Mouse (Mus musculus): ENCODE results near the gene Zfp697.
"Not testable (repeated sequence)": the region's sequence is repeated elsewhere in the genome, so short reads cannot be mapped to it uniquely, and the experiment has no call there.

Zfp697 gene

GRCm38 (mm10) chr3:98507229-98507628, 125.0 kb downstream of the Zfp697 start:
- DNase-seq (ENCODE audit: low spot score), result not testable (repeated sequence)

GRCm38 (mm10) chr3:98510414-98510813, 128.2 kb downstream of the Zfp697 start, which contains the start of gene Hsd3b4:
Gene Hsd3b4, minus strand, starts transcription at chr3:98510514.
- DNase-seq (ENCODE audit: low spot score), result not testable (repeated sequence)

DNA sequence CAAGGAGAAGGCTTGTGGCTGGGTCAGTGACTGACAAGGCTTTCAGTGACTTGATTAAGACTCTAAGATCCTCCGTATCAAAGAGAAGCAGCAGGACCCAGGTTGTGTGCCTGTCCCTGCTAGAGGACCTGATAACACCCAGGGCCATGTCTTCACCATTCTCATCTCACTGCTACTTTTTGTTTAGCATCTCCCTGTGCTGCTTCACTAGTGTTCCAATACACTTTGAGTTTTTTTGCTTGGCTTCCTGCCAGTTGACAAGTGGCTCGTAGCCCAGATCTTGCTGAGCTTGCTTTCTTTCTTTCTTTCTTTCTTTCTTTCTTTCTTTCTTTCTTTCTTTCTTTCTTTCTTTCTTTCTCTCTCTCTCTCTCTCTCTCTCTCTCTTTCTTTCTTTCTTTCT, 140.5 kb downstream of the Zfp697 start:
- DNase-seq (ENCODE audit: low spot score), result not testable (repeated sequence)

GRCm38 (mm10) chr3:98524552-98524951, 142.3 kb downstream of the Zfp697 start:
- not testable (repeated sequence) for DNase-seq (ENCODE audit: low spot score)

- DNase-seq (ENCODE audit: low spot score), result not testable (repeated sequence)
Observed at GRCm38 (mm10) chr3:98524978-98525377, 142.7 kb downstream of the Zfp697 start.

- DNase-seq (ENCODE audit: low spot score), result not testable (repeated sequence)
Observed at GRCm38 (mm10) chr3:98547641-98548040, 165.4 kb downstream of the Zfp697 start.

DNA sequence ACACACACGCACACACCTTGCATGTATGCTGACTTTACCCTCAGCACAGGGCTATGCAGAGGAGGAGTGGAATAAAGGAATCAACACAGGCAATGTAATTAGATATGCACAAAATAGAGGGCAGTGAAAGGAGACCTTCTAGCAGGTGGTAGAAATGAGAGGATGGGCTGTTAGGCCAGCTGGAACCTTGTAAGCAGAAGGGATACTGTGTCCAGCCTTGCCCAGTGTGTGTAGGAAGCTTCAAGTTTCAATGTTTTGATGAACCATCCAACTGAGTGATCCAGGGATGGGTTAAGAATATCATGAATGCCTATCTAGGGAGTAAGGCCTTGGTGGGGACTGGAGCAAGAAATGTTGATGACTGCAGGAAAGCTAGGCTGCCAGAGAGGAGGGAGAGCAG, 166.2 kb downstream of the Zfp697 start:
- DNase-seq (ENCODE audit: low spot score), result not testable (repeated sequence)

DNA sequence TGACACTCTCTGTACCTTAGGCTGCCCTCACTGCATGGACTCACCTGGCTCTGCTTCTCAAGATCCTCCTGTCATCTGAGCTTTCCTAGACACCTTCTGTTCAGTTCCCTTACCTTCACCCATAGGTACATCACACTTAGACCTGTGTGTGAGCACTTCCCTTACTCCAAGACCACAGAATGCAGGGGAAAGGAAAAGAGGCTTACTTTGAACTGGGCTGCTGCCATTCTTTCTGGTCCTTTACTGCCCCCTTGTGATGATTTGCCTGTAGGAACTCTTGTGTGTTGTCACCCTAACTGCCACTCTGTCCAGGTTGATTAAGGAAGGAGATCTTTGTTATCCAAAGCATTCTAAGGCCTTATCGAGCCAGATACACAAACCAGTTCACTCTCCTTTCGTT, 168.0 kb downstream of the Zfp697 start:
- not testable (repeated sequence) for DNase-seq (ENCODE audit: low spot score)

GRCm38 (mm10) chr3:98550832-98551231, 168.6 kb downstream of the Zfp697 start:
- DNase-seq (ENCODE audit: low spot score), result not testable (repeated sequence)

DNA sequence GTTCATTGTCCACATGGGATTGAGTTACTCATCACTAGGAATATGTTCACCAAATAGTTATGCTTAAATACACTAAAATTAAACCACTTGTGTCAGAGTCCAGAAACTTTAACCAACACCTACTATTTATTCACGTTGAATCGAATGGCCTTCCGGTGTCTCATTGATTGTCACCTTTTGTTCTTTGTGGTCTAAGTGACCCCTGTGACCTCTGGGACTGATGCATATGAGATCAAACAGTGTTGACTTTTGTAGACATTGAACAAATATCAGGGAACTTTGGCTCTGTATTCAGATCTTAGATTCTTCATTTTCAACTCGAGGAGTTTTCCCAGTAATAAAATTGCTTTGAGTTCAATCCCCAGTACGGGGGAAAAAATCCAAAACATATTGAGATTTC, 178.4 kb downstream of the Zfp697 start:
- not testable (repeated sequence) for DNase-seq (ENCODE audit: low spot score)

DNA sequence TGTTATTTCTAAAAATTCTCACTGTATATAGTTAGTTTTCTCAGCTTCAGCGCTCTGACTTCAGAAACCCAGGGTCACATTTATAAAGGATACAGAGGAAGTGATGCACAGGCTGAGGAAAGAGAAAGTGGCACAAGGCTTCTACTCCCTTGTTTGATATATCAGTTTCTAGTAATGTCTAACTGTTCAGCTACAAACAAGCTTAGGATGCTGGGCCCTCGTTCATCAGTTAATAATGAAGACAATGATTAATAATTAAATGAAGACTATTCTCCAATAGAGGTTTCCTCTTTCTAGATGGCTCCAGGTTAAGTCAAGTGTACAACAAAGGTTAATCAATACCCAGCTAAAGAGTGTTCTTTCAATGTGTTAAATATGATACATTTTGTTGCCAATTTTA, 181.6 kb downstream of the Zfp697 start:
- not testable (repeated sequence) for DNase-seq (ENCODE audit: low spot score)

DNA sequence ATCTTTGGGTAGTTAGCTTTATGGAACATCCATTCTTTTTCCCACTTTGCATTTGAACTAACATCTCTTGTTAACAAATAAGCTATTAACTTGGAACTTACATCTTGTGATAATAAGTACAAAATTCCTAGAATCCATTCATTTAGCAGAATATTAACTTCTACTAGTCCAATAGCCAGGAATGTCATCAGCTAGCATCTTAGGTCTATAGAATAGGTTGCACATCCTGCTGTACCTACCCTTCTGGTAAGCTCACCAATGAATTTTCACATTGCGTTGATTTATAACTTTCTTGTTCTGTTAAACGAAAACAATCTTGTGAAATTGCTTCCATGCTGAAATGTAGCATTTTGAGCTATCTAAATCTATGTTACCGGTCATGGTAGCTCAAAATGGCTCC, 182.6 kb downstream of the Zfp697 start:
- not testable (repeated sequence) for DNase-seq (ENCODE audit: low spot score)

GRCm38 (mm10) chr3:98567717-98568116, 185.5 kb downstream of the Zfp697 start:
- not testable (repeated sequence) for DNase-seq (ENCODE audit: low spot score)

- DNase-seq (ENCODE audit: low spot score), result peak; percentile 65
Observed at GRCm38 (mm10) chr3:98581024-98581423, 198.8 kb downstream of the Zfp697 start.

- not testable (repeated sequence) for DNase-seq (ENCODE audit: low spot score)
Observed at GRCm38 (mm10) chr3:98582202-98582601, 199.9 kb downstream of the Zfp697 start.

- not testable (repeated sequence) for DNase-seq (ENCODE audit: low spot score)
Observed at GRCm38 (mm10) chr3:98582622-98583021, 200.4 kb downstream of the Zfp697 start.

- no peak for DNase-seq (ENCODE audit: low spot score)
Observed at GRCm38 (mm10) chr3:98587721-98588120, 205.5 kb downstream of the Zfp697 start.

DNA sequence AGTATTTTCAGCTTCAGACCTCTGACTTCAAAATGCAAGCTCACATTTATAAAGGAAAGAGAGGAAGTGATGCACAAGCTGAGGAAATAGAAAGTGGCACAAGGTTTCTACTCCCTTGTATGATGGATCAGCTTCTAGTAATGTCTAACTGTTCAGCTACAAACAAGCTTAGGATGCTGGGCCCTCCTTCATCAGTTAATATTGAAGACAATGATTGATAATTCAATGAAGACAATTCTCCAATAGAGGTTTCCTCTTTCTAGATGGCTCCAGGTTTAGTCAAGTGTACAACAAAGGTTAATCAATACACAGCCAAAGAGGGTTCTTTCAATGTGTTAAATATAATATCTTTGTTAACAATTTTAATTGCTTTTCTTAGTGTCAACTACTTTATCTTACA, 206.4 kb downstream of the Zfp697 start, which contains the start of gene Gm10681:
TSS of gene Gm10681 (minus strand) at position 101 of the 400 bp plus-strand sequence.
- no peak for DNase-seq (ENCODE audit: low spot score)

GRCm38 (mm10) chr3:98613540-98613939, 231.3 kb downstream of the Zfp697 start:
- DNase-seq (ENCODE audit: low spot score), result not testable (repeated sequence)

DNA sequence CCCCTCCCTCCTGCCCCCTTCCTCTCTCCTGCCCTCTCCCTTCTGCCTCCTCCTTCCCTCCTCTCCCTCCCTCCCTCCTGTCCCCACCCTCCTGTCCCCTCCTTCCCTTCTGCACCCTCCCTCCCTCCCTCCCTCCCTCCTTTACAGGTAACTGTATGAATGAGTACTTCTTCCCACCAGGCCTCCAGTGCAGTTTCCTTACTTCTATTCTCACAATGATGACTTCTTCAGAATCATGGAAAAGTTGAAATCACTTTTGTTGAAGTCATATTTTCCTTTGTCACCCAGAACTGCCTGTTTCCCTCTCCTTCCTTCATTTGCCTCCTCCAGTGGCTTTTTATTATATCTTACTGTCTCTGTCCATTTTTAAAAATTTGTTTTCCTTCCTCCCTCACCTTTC, 231.7 kb downstream of the Zfp697 start:
- DNase-seq (ENCODE audit: low spot score), result no peak

DNA sequence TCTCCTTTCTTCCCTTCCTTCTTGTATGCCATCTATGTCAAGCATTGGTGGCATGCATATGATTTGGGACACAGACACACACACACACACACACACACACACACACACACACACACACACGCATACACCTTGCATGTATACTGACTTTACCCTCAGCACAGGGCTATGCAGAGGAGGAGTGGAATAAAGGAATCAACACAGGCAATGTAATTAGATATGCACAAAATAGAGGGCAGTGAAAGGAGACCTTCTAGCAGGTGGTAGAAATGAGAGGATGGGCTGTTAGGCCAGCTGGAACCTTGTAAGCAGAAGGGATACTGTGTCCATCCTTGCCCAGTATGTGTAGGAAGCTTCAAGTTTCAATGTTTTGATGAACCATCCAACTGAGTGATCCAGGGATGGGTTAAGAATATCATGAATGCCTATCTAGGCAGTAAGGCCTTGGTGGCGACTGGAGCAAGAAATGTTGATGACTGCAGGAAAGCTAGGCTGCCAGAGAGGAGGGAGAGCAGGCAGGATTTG, 232.2 kb downstream of the Zfp697 start:
- DNase-seq (ENCODE audit: low spot score), result not testable (repeated sequence)

- not testable (repeated sequence) for DNase-seq (ENCODE audit: low spot score)
Observed at GRCm38 (mm10) chr3:98616244-98616643, 234.0 kb downstream of the Zfp697 start.

DNA sequence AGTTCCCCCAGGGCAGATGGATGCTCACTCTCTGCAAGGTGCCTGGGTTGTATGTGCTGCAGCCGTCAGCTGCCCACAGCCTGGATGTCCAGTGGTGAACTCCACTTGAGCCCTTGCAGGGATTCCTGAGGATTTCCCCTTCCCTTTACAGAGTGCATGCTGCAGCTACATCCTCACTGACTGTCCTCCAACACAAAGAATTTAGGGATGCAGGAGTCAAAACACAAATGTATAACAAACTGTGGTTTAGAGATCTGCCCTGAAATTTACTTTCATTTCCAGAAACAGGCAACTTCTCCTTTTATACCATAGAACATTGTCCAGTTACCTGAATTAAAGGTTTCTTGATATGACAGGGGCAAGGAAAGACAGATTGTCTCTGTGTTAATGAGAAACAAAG, 234.5 kb downstream of the Zfp697 start:
- DNase-seq (ENCODE audit: low spot score), result not testable (repeated sequence)

DNA sequence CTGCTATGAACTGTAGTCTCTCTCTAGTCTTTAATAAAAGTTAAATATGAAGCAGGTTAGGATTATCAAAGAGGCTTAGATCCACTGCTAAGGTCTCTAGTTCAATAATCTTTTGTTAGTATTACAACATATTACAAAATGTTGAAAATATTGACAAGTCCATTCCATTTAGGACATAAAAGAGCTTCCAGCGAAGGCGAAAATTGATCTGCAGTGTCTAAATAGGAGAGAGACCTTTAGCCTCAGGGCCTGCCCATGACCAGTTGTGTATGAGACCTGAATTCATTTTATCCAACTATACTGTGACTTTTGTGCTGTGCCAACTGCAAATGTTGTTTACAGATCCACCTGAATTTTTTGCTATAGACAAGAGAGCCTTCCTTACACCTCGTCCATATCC, 247.4 kb downstream of the Zfp697 start:
- no peak for DNase-seq (ENCODE audit: low spot score)
